Mouse (Mus musculus) induced T-regulatory cell, adult 2 months (primary cell): ENCODE results near the gene AL607142.1.

Source experiments
- DNase-seq: peaks from one replicate; pipeline ENCODE4 v3.0.0-alpha.2; 2012; ENCODE audit warnings: low read depth

AL607142.1 gene

GRCm38 (mm10) chr4:120057529-120057928 is 7.3 kb upstream of the AL607142.1 start:
- no peak for DNase-seq

GRCm38 (mm10) chr4:120058157-120058556 is 6.6 kb upstream of the AL607142.1 start:
- DNase-seq, result no peak

DNA sequence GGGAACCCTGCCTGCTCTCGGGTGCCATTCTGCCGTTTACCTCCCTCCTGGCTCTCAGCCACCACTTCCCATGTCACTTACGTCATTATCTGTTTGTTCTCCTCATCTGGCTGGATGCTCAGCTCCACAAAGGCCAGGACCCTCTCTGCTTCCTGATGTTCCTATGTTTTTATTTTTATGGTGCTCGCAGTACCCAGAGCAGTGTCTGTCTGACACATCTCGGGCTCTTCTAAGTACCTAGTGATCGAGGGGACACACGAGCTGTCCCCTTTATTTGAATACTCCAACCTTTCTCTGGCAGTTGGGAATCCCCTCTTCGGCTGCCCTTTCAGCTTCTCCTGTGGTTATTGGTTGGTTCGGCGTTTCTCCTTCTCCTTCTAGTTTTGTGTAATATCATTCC is 6.0 kb upstream of the AL607142.1 start:
- DNase-seq, result no peak

DNA sequence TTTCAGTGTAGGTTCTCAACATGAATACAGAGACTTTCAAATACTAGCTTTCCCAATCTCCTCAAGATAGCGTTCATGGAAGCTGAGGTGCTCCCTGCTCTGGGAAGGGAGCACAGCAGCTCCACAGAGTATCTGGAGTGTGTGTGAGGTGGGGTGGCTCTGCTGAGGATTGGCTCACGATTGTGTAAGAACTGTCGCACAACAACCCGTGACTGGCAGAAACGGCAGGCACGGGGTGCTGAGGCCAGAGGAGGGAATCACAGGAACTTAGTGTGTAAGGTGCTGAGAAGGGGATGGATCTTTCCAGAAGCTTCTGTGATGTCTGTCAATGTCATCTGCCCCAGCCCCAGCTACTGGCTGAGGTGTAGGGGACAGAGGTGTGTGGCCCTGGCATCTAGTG is 3.1 kb upstream of the AL607142.1 start:
- no peak for DNase-seq

- no peak for DNase-seq
These were observed 2.6 kb upstream of the AL607142.1 start for GRCm38 (mm10) chr4:120062198-120062597.

GRCm38 (mm10) chr4:120062754-120063153 is 2.0 kb upstream of the AL607142.1 start:
- DNase-seq, result no peak

- DNase-seq, result no peak
These were observed 1.3 kb upstream of the AL607142.1 start for GRCm38 (mm10) chr4:120063353-120064124.

DNA sequence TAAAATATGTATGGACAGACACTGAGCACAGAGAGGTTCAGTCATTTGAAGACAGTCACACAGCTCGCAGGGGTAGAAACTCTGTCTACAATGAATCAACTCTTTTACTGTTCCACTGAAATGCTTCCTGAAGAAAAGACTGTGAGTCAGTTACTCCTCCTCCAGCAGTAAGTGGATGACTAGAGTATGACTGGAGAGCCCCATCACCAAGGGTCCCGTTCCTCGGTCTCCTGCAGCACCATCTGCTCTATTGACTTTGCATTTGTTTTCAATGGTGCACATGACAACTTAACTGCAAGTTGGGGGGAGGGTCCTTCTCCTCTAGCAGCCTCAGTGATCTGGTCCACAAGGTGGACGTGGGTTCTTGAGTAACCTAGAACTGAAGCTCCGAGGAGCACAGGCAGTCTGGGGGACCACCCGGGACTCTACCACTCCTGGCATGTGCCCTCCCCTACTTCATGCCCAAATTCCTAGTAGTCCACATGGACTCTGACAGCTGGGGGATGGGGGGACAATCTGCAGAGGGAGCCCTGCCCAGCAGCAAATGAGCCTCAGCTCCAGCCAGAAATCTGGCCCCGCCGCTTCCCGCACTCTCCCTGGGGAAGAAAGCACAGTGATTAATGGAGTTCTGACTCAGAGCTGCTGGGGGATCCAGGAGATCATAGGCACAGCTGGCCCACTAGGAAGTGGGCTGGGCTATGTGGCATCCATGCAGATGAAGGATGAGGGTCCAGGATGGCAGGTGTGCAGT is 2.2 kb downstream of the AL607142.1 start:
- no peak for DNase-seq

DNA sequence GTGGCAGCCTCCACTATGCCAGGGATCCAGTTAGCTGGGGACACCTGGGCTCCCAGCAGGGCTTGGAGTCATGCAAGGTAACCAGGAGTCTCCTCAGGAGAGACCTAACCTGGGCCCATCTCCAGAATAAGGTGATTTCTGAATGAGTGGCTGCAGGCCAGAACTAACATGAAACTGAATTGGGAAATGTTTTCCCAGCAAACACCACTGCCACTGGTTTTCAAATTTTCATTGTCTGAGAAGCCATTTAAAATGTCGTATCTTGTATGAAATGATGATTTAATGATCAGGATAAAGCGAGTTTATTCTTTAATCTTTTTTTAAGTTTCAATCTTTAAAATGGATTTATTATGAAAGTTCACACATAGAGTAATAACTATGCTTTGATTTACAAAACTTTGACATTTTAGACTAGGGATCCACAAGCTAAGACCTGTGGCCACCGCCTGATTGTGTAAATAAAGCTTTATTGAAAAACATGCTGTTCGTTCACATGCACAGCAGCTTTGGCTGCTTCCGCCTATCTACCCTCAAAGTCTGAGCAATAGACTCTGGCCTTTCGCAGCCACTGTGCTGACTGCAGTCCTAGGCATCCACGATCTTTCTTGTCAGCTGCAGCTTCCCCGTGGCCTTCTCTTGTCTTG is 2.9 kb downstream of the AL607142.1 start:
- no peak for DNase-seq

- no peak for DNase-seq
These were observed 4.2 kb downstream of the AL607142.1 start for GRCm38 (mm10) chr4:120068883-120069581.

GRCm38 (mm10) chr4:120069582-120069980 is 4.8 kb downstream of the AL607142.1 start:
- no peak for DNase-seq

DNA sequence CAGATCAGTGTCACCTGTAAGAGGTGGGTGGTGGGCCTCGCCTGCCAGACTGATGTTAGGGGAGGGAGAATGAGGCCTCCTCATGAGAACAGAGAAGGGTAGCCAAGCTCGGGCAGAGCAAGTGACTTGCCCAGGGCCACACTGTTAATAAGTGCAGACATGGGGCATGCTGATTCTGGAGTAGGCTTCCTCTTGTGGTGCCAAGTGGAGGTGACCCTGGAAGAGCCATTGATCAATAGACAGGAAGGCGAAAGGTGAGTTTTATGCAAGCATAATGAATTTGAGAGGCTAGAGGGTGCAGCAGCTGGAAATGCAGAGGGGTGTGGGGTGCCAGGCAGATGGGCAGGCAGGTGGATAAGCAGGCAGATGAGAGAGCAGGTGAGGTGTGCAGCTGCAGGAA is 6.6 kb downstream of the AL607142.1 start:
- no peak for DNase-seq

GRCm38 (mm10) chr4:120071842-120072507 is 7.2 kb downstream of the AL607142.1 start:
- DNase-seq, result no peak

- no peak for DNase-seq
These were observed 9.3 kb downstream of the AL607142.1 start for GRCm38 (mm10) chr4:120074061-120074460.

DNA sequence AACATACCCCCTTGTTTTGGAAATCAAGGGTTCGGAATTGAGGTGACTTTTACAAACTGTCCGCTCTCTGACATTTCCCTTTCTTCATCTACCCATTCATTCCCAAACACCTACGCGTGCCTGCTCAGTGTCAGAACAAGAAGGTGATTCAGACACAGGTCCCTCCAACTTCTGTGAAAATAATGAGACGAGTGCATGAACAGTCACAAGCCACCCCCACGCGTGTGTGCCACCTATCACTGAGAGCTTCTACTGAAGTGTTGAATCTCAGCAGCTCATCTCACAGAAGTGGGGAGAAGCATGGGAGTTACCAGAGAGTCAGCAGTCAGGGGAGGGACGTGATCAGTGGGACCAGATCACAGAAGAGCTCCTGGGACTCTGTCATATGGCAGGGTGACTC is 12.5 kb downstream of the AL607142.1 start:
- no peak for DNase-seq

- no peak for DNase-seq
These were observed 17.7 kb downstream of the AL607142.1 start for GRCm38 (mm10) chr4:120082527-120082926.

DNA sequence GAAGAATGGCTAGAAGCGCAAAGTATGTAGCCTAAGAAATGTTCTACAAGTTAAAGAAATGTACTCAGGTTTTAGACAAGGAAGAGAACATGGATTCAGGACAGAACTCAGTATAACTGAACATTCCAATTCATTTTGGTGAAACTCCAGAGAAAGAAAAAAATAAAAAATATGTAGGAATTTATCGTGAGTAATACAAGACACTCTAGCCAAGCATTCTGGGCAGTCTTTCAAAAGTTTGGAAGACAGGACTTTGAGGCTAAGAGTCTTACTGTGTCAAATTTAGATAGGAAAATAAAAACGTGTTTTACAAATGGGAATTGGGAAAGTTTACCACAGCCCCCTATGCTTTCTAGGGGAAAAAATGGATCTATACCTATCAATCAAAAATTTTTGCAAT is 18.9 kb downstream of the AL607142.1 start:
- no peak for DNase-seq

DNA sequence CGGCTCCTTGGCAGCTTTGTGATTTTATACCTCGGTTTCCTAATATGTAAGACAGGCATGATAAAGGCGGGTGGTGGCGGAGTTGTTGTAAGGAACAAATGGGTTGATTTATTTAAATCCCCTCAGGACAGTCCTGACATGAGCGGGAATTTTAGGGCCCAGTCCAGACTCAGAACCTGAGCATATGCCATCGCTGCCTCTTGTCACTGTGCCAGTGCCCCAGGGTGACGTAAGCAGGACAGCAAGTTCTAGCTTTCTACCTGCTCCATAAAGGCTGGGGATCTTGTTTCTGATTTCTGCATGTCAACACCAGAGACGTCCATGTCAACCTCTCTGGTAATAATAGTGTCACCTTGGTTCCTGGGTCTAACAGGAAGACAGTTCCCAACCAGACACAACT is 24.7 kb downstream of the AL607142.1 start:
- no peak for DNase-seq

- DNase-seq, result no peak
These were observed 27.4 kb downstream of the AL607142.1 start for GRCm38 (mm10) chr4:120091997-120092783.

DNA sequence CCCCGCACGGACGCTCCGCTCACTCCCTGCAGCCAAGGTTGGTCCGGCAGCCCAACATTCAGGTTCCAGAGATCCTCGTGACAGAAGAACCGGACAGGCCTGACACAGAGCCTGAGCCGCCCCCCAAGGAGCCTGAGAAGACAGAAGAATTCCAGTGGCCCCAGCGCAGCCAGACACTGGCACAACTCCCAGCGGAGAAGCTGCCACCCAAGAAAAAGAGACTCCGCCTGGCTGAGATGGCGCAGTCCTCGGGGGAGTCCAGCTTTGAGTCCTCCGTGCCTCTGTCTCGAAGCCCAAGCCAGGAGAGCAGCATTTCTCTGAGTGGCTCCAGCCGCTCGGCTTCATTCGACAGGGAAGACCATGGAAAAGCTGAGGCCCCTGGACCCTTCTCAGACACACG is 32.1 kb downstream of the AL607142.1 start:
- no peak for DNase-seq

GRCm38 (mm10) chr4:120101186-120101585 is 36.4 kb downstream of the AL607142.1 start:
- DNase-seq, result no peak
